Mouse (Mus musculus) megakaryocyte, adult 5-6 weeks (primary cell): ENCODE results near the gene Gm19345. TPM values are rescaled to one million over a fixed set of nuclear protein-coding genes. Genes with fewer than 3 reads are reported as not detected.

Experiments
- ATAC-seq: 2 replicates; pipeline ENCODE4 v1.8.0; 2016; ENCODE audit warnings: mild to moderate bottlenecking, inconsistent platforms; ENCODE audit not compliant: poor library complexity, severe bottlenecking
- total RNA-seq, 2 experiments: library from RNA; stranded (forward) in 1 of 2; stranded (reverse) in 1 of 2; fragments of 153-499, 151-499 nt in 1 of 2; fragments of 221-1000, 200-1000 nt in 1 of 2; gene quantifications; 2 replicates each; pipeline versions ENCODE4 v1.2.3 to v1.2.4; 2015 to 2017

Gm19345 gene
- total RNA-seq, 2 experiments from 2014 or later: not detected

DNA sequence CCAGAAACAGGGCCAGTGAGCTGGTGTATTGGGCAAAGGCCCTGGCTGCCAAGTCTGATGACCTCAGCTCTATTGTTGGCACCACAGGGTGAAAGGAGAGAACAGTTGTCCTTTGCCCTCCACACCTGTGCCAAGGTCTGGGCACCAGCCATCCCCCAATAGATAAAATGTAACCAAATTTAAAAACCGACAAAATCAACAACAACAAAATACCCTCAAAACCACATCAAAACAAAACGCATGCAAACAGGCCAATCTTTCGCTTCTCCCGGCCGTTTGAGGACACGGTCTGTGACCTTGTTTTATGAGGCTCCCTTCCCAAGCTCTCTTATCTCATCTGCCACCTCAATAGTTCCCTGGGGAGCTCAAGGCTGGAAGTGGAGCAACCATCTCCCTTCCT, 14.7 kb downstream of the Gm19345 start:
- no peak for ATAC-seq

DNA sequence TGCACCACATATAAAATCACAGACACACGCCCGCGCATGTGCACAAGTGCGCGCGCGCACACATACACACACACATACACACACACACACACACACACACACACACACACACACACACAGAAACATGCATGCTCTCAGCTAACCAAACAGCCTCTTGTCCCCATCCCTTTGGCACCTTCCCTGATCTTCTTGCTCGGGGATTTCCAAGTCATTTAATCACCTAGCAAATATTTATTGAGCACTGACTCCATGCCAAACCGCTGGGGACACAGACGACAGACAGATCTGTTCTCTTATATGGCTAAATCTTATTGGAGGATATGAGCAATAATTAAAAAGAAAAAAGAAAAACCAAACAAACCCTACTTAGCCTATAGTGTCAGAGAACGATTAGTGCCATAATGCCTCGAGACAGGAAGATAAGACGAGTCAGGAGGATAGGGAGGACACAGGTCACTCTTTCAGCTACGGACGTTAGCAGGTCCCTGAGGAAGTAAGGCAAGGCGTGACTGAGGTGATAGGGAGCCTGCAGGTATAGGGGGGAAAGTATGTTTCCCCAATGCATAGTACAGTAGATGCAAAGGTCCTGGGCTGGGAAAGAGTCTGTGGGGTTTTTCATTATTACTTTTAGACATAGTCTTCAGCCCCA, 16.1 kb downstream of the Gm19345 start:
- ATAC-seq: no peak

DNA sequence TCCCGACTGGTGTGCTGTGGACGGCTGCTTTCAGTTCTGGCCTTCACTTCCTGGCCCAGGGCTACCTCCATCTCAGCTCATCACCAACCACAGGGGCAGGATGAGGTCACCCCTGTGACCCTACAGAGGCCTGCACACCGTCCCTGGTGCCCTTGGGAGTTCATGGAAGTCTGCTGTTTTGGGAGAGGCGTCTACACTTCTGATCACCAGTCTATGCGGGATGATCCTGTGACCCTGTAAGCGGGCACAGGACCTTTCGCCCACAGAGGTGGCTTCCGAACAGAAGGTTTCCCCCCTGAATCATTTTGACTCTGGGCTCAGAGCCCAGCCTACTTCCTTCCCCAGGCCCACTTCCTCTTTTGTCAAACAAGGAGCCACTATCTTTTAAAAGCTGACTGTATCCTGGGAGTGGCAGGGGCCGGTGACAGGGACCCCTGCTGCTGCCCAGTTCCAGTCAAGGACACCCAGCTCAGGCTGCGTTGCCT, 19.4 kb downstream of the Gm19345 start:
- peak; percentile 85 for ATAC-seq

DNA sequence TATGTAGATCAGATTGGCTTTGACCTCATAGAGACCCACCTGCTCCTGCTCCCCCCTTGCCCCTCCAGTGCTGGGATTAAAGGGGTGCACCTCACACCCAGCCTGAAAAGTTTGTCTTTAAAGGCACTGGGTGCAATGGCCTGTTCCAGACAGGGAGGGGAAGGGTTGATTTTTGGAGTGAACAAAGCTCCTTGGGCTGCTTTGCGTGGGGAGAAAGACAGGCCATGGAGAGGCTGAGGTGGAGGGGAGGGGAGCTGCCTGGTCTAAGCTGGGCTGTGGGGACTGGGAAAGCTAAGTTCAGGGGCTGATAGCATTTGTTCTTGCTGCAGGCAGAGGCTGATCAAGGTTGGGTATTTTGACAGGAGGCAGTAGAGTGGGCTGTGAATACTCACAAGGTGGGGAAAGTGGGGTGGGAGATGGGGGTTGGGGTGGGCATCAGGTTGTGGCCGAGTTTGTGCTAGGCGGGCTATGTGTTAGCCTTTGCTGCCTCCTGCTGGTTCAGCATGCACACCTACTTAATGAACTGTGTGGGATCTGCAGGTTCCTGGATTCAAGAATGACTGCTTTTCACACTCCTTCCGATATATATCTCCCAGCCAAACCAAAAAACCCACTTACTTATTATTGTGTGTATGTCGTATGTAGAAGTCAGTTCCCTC, 20.3 kb downstream of the Gm19345 start:
- no peak for ATAC-seq

DNA sequence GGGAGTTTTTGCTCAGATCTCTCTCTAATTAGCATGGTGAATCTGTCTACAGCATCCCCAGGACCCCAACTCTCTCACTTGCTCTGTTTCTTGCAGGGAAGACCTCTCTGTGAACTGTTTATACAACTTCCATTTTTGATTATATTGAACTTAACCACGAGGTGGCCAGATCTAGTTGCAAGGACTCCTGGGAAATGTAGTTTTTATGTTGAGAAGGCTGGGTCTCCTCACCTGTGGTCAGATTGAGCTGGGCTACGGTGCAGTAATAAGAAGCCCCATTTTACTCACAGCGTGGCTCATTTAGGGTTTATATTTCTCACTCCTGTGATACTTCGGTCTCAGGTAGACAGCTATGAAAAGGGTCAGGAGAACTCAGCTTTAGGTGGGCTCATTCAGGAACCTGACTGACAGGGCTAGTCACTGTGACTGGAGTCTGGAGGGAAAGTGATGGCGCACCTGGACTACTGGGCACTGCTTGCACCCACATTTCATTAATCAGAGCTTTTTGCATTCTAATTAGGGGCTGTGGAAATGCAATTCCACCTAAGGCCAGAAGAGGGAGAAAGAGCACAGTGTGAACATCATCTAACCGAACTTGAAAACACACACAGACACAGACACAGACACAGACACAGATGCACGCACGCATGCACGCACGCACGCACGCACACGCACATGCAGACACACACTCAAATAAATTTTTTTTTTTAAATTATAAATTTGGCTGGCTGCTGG, 24.3 kb downstream of the Gm19345 start:
- peak; percentile 60 for ATAC-seq

DNA sequence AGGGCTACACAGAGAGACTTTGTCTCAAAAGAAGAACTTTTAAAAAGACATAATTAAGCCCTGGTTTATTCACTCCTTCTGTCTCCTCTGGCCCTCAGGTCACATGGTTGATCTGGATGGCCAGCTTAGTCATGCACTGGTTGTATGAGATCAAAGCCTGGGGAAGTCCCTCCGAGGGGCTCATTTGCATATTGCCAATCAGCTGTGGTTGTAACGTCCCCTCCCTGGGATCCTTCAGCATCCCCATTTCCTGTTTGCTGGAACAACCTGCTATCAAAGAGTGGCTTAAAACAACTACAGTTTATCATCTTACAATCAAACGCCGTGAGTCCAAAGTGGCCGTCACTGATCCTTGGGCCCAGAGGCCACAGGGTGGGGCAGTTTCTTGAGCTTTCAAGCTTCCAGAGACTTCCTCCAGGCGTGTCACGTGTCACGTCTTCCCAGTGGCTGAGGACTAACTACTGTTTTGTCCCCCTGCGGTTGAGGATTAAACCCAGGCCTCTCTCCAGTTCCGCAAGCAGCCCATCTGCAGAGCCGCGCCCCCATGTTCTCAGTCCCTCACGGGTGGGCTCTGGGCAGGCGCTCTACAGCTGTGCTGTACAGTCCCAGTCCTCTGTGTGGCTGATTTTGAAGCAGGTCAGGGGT, 25.1 kb downstream of the Gm19345 start:
- peak; percentile 73 for ATAC-seq

DNA sequence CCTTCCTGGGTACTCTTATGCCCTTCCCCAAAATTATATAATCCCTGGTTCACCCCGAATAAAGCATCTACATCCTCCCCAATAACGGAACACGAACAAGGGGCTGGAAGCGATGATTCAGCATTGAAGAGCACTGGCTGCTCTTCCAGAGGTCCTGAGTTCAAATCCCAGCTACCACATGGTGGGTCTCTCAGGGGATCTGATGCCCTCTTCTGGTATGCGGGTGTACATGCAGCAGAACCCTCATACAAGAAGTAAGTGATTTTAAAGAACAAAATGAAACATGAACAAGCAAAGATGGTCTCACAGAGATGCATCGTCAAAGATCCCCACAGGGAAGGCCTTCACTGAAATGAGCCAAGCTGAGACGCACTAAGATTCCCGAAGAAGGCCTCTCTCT, 29.0 kb downstream of the Gm19345 start:
- no peak for ATAC-seq

DNA sequence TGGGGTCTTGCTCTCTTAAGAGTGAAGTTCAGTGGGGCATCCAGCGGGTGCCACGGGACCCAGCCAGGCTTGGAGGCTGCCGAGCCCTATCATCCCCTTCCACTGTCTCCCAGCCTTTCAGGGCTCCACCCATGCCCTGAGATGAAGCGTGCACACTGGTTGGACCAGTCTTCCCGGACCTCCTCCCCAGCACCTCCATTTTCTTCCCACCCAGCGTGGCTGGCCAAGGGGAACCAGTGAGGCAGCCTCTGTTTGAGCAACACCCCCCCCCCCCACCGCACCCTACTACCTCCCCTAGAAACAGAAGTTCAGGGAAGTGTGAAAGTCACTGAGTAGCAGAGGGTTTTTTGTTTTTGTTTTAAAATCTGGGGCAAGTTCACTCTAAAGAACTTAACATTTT, 36.0 kb downstream of the Gm19345 start, which contains the start of gene Ceacam19:
Ceacam19 (minus strand) TSS at position 117 of the 400 bp plus-strand sequence.
- ATAC-seq: peak; percentile 49; the same call in 1 of the 2 replicates

DNA sequence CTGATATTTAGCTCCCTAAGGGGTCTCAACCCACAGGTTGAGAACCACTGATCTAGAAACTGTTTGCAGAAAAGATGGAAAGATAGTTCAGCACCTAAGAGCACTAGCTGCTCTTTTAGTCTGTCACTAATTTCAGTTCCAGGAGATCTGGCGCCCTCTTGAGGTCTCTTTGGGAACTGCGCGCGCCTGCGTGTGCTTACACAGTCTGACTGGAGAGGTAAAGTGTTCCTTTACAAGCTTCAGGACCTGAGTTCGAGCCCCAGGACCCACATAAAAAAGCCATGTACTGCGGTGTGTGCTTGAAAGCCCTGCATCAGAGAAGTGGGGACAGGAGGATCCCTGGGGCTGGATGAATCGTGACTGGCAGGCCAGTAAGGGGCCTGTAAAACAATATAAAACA, 38.1 kb downstream of the Gm19345 start:
- ATAC-seq: peak; percentile 64

Other genes with a start within 250 kb of the Gm19345 start
- 15.8 and 23.4 TPM in 2 replicates for gene Clasrp, start 247.5 kb upstream of the Gm19345 start, total RNA-seq (2015)
- gene Clasrp, start 247.5 kb upstream of the Gm19345 start, total RNA-seq (2017): 28.8 and 32.6 TPM in 2 replicates
- gene Relb, start 222.6 kb upstream of the Gm19345 start, total RNA-seq (2015): 8.3 and 8.6 TPM in 2 replicates
- 9.3 and 10.3 TPM in 2 replicates for gene Relb, start 222.6 kb upstream of the Gm19345 start, total RNA-seq (2017)
- gene Clptm1, start 187.0 kb upstream of the Gm19345 start, total RNA-seq (2015): 56.6 and 62.8 TPM in 2 replicates
- gene Clptm1, start 187.0 kb upstream of the Gm19345 start, total RNA-seq (2017): 33.2 and 37.8 TPM in 2 replicates
- gene Apoc2, start 174.1 kb upstream of the Gm19345 start, total RNA-seq (2015): 90.8 and 107 TPM in 2 replicates
- 79.2 and 97.6 TPM in 2 replicates for gene Apoc2, start 174.1 kb upstream of the Gm19345 start, total RNA-seq (2017)
- not detected in 2 replicates for gene Gm44805, start 170.6 kb upstream of the Gm19345 start, total RNA-seq (2015)
- gene Gm44805, start 170.6 kb upstream of the Gm19345 start, total RNA-seq (2017): not detected in 2 replicates
- not detected in 2 replicates for gene Apoc4, start 170.5 kb upstream of the Gm19345 start, total RNA-seq (2015)
- 0.04 TPM in 1 of 2 replicates, not detected in the other for gene Apoc4, start 170.5 kb upstream of the Gm19345 start, total RNA-seq (2017)
- gene Apoc1, start 159.3 kb upstream of the Gm19345 start, total RNA-seq (2015): 3.8 and 7.8 TPM in 2 replicates
- gene Apoc1, start 159.3 kb upstream of the Gm19345 start, total RNA-seq (2017): 4.2 and 15.8 TPM in 2 replicates
- gene Apoe, start 152.8 kb upstream of the Gm19345 start, total RNA-seq (2015): 104 and 106 TPM in 2 replicates
- 609 and 642 TPM in 2 replicates for gene Apoe, start 152.8 kb upstream of the Gm19345 start, total RNA-seq (2017)
- 17.0 and 19.6 TPM in 2 replicates for gene Tomm40, start 136.6 kb upstream of the Gm19345 start, total RNA-seq (2015)
- 8.6 and 12.6 TPM in 2 replicates for gene Tomm40, start 136.6 kb upstream of the Gm19345 start, total RNA-seq (2017)
- 0.51 and 0.78 TPM in 2 replicates for gene Nectin2, start 101.5 kb upstream of the Gm19345 start, total RNA-seq (2015)
- 0.37 and 0.66 TPM in 2 replicates for gene Nectin2, start 101.5 kb upstream of the Gm19345 start, total RNA-seq (2017)
- not detected in 2 replicates for gene Bcam, start 81.0 kb upstream of the Gm19345 start, total RNA-seq (2015)
- gene Bcam, start 81.0 kb upstream of the Gm19345 start, total RNA-seq (2017): 0.29 TPM in 1 of 2 replicates, not detected in the other
- gene Cblc, start 55.2 kb upstream of the Gm19345 start, total RNA-seq (2015): not detected in 2 replicates
- gene Cblc, start 55.2 kb upstream of the Gm19345 start, total RNA-seq (2017): not detected in 2 replicates
- 29.2 and 39.1 TPM in 2 replicates for gene Bcl3, start 29.2 kb upstream of the Gm19345 start, total RNA-seq (2015)
- 9.7 and 17.1 TPM in 2 replicates for gene Bcl3, start 29.2 kb upstream of the Gm19345 start, total RNA-seq (2017)
- gene Ceacam16, start 9.3 kb downstream of the Gm19345 start, total RNA-seq (2015): 0.47 and 0.75 TPM in 2 replicates
- gene Ceacam16, start 9.3 kb downstream of the Gm19345 start, total RNA-seq (2017): 0.18 and 0.28 TPM in 2 replicates
- gene Ceacam19, start 36.0 kb downstream of the Gm19345 start, total RNA-seq (2015): 1.2 and 1.3 TPM in 2 replicates
- gene Ceacam19, start 36.0 kb downstream of the Gm19345 start, total RNA-seq (2017): 1.6 and 2.4 TPM in 2 replicates
- gene Pvr, start 69.2 kb downstream of the Gm19345 start, total RNA-seq (2015): 7.8 TPM in 2 replicates
- 7.6 TPM in 2 replicates for gene Pvr, start 69.2 kb downstream of the Gm19345 start, total RNA-seq (2017)
- gene Igsf23, start 98.8 kb downstream of the Gm19345 start, total RNA-seq (2015): 0.31 TPM in 1 of 2 replicates, not detected in the other
- 0.11 TPM in 1 of 2 replicates, not detected in the other for gene Igsf23, start 98.8 kb downstream of the Gm19345 start, total RNA-seq (2017)
- gene Ceacam20, start 113.4 kb downstream of the Gm19345 start, total RNA-seq (2015): not detected in 2 replicates
- not detected in 2 replicates for gene Ceacam20, start 113.4 kb downstream of the Gm19345 start, total RNA-seq (2017)
- not detected in 2 replicates for gene Nlrp9b, start 139.5 kb downstream of the Gm19345 start, total RNA-seq (2015)
- not detected in 2 replicates for gene Nlrp9b, start 139.5 kb downstream of the Gm19345 start, total RNA-seq (2017)
- not detected in 2 replicates for gene Vmn1r91, start 247.7 kb downstream of the Gm19345 start, total RNA-seq (2015)
- gene Vmn1r91, start 247.7 kb downstream of the Gm19345 start, total RNA-seq (2017): not detected in 2 replicates